Mouse (Mus musculus) layer of hippocampus, adult 2 months (tissue): ENCODE results near the gene Galnt15. TPM values are rescaled to one million over a fixed set of nuclear protein-coding genes. Genes with fewer than 3 reads are reported as not detected.
A peak's percentile ranks its signal among the peaks of the same experiment; 100 is the strongest.

Experiments
- DNase-seq, 2 experiments: peaks; one replicate each; pipeline ENCODE4 v3.0.0; 2022; ENCODE audit warnings: low spot score in 2 of 2
- H3K27ac ChIP-seq: fragments of 200-600 bp; 2 replicates; pipeline ENCODE4 v1.8.1; 2022
- H3K4me3 ChIP-seq: fragments of 200-600 bp; 2 replicates; pipeline ENCODE4 v1.8.1; 2022; ENCODE audit warnings: mild to moderate bottlenecking
- CTCF ChIP-seq: fragments of 200-600 bp; conservative IDR thresholded peaks from 2 replicates; pipeline ENCODE4 v1.8.1; 2022; ENCODE audit warnings: antibody characterized with exemption, mild to moderate bottlenecking, moderate library complexity
- total RNA-seq, 2 experiments: library from RNA; stranded (reverse); gene quantifications; 2 replicates each; pipeline ENCODE4 v1.2.3; 2021

The Galnt15 gene
- total RNA-seq, 2 experiments from 2014 or later: 2.3 to 2.4 TPM

- no peak overlapping the region for H3K27ac ChIP-seq
- no peak overlapping the region for H3K4me3 ChIP-seq
- no peak for DNase-seq
- no peak for TF ChIP-seq CTCF
These were observed 25.1 kb downstream of the Galnt15 start for GRCm38 (mm10) chr14:32053895-32054294.

GRCm38 (mm10) chr14:32054788-32055187, 26.0 kb downstream of the Galnt15 start:
- no peak for TF ChIP-seq CTCF
- DNase-seq: no peak

GRCm38 (mm10) chr14:32055781-32056180, 27.0 kb downstream of the Galnt15 start:
- no peak for TF ChIP-seq CTCF
- no peak overlapping the region for H3K27ac ChIP-seq
- no peak overlapping the region for H3K4me3 ChIP-seq
- DNase-seq: no peak

More at GRCm38 (mm10) chr14:32054788-32055187, 26.0 kb downstream of the Galnt15 start:
- no peak overlapping the region for H3K4me3 ChIP-seq
- H3K27ac ChIP-seq: no peak overlapping the region

GRCm38 (mm10) chr14:32056675-32057074, 27.9 kb downstream of the Galnt15 start:
- TF ChIP-seq CTCF: peak; percentile 69
- no peak for DNase-seq
- Histone ChIP-seq H3K4me3 (no peak overlapping the region), H3K27ac (no peak overlapping the region)

- no peak for DNase-seq
- H3K27ac ChIP-seq: no peak overlapping the region
- H3K4me3 ChIP-seq: no peak overlapping the region
- TF ChIP-seq CTCF: no peak
These were observed 28.9 kb downstream of the Galnt15 start for GRCm38 (mm10) chr14:32057664-32058063.

GRCm38 (mm10) chr14:32061398-32061797, 32.6 kb downstream of the Galnt15 start:
- no peak overlapping the region for H3K4me3 ChIP-seq
- no peak for DNase-seq
- TF ChIP-seq CTCF: no peak
- H3K27ac ChIP-seq: no peak overlapping the region

GRCm38 (mm10) chr14:32072807-32073206, 44.0 kb downstream of the Galnt15 start:
- H3K4me3 ChIP-seq: no peak overlapping the region
- H3K27ac ChIP-seq: peak overlapping the region; percentile 65
- no peak for TF ChIP-seq CTCF
- DNase-seq: no peak

- DNase-seq: peak; percentile 57 to 80
- H3K4me3 ChIP-seq: no peak overlapping the region
- peak overlapping the region; percentile 65 for H3K27ac ChIP-seq
- no peak for TF ChIP-seq CTCF
These were observed 44.5 kb downstream of the Galnt15 start for GRCm38 (mm10) chr14:32073211-32073685.

GRCm38 (mm10) chr14:32073901-32074300, 45.1 kb downstream of the Galnt15 start:
- Histone ChIP-seq H3K27ac (peak overlapping the region; percentile 65; the same call in 1 of the 2 replicates), H3K4me3 (no peak overlapping the region)
- TF ChIP-seq CTCF: no peak
- no peak for DNase-seq

GRCm38 (mm10) chr14:32076896-32077575, 48.2 kb downstream of the Galnt15 start:
- Histone ChIP-seq H3K4me3 (no peak overlapping the region), H3K27ac (no peak overlapping the region)
- TF ChIP-seq CTCF: peak; percentile 99
- peak; percentile 29 to 71 for DNase-seq

GRCm38 (mm10) chr14:32081026-32081425, 52.2 kb downstream of the Galnt15 start:
- no peak for DNase-seq
- Histone ChIP-seq H3K27ac (no peak overlapping the region), H3K4me3 (no peak overlapping the region)
- TF ChIP-seq CTCF: no peak

- Histone ChIP-seq H3K27ac (no peak overlapping the region), H3K4me3 (no peak overlapping the region)
- no peak for DNase-seq
- no peak for TF ChIP-seq CTCF
These were observed 54.1 kb downstream of the Galnt15 start for GRCm38 (mm10) chr14:32082891-32083290.

- TF ChIP-seq CTCF: no peak
- Histone ChIP-seq H3K27ac (no peak overlapping the region), H3K4me3 (no peak overlapping the region)
- no peak for DNase-seq
These were observed 54.7 kb downstream of the Galnt15 start for GRCm38 (mm10) chr14:32083466-32083865.
